Mouse (Mus musculus) cerebellum, postnatal 25 days (tissue): ENCODE data around the gene Olfr1341.
A peak's percentile ranks its signal among the peaks of the same experiment; 100 is the strongest.

Source experiments
- DNase-seq, 2 experiments: peaks; one replicate each; pipeline ENCODE4 v3.0.0; 2021; ENCODE audit warnings: mixed read lengths in 2 of 2

Olfr1341 gene

DNA sequence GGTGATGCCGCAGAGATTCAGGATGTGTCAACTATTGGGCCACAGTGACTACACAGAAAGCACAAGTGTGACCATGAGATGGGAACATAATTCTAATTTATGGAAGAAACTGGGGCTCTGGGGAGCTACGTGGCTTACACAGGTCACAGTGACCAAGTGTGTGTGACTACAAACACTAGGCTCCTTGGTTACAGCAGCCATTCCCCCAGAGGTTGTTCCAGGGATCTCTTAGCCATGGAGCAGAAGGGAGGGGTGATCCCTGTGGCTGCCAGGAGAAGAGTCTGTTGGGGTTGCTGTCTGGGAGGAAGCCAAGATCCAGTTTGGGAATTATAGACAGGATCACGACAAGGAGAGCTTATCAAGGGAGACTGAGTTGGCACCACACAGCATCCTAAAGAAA lies at the start of gene Olfr1341:
Gene Olfr1341, plus strand, starts transcription at position 301 of the 400 bp plus-strand sequence.
- DNase-seq: no peak

DNA sequence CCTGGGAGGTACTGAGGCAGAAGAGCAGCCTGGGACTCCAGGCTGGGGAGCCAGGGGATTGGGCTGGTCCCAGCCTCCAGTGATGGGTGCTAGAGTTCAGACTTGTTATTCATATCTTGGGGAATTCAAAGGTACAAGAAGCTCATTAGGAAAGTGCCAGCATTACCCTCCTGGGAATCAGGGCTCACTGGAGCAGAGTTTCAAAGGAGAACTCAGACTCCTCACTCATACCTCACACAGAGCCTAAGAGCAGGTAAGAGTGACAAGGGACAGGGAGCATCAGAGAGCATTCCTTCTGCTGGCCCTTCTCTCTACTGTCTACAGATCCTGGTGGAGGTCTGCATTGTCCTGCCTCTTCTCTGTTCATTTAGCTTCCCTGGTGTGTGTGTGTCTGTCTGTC lies 44.7 kb upstream of the Olfr1341 start, which contains the start of gene Olfr62:
Gene Olfr62, plus strand, starts transcription at position 301 of the 400 bp plus-strand sequence.
- no peak for DNase-seq

DNA sequence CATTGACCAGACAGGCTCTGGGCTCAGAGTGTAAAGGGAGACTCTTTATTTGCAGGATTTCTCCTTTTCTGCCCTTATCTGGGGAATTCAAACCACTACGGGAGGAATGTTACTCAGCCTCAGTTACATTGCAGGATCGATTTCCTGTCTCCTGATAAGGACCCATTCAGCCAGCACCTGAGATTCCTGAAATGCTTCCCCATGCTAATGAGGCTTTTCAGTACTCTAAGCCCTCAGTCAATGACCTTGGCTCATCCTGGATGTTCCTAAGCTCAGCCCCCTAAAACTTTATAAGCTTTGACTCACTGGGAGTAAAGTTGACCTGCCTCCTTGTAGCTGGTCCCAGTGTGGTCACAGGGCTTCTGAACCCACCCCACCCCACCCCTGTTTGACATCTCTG lies 16.2 kb upstream of the Olfr1341 start:
- no peak for DNase-seq

DNA sequence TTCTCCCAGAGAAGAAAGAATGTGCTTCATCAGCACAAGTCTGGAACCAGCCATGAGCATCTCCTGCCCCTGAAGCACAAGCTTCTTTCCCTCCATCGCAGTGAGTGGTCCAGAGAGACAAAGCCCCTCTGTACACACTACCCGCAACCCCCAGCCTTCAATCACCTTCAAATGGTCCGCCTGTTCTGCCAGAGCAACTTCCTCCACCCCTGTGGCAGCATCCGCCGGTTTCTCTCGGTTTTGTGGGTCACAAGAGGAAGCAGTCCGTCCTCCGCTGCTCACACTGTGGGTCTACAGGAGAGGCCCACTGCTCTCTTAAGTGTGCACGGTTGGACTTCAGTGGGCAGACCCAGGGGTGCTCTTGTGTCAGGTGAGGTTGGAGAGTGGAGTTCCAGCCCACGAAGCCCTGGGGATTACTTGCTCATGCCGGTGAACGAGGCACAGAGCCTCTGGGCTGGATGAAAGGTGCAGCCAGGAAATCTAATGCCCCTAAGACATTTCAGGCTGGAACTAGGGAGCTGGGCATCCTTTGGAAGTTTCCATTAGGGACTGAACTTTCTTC lies 10.8 kb upstream of the Olfr1341 start, which contains the start of gene Olfr1342:
Gene Olfr1342, minus strand, starts transcription at position 345 of the 562 bp plus-strand sequence.
- no peak for DNase-seq

DNA sequence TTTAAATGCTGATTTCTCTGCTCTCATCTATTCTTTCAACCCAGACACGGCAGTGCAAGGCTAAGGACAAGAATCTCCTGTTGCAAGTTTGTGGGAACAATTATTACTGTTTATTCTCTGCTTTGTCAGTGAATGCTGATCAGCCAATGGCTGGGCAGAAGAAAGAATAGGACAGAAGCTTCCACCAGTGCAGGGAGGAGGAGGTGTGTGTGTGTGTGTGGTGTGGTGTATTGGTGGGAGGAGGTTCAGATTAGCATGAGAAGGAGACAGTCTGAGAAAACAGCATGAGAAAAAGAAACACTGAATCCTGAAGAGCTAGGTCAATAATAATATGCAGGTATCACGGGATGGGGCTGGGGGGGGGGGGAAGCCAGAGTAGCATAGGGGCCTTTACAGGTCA lies 9.5 kb upstream of the Olfr1341 start:
- no peak for DNase-seq

DNA sequence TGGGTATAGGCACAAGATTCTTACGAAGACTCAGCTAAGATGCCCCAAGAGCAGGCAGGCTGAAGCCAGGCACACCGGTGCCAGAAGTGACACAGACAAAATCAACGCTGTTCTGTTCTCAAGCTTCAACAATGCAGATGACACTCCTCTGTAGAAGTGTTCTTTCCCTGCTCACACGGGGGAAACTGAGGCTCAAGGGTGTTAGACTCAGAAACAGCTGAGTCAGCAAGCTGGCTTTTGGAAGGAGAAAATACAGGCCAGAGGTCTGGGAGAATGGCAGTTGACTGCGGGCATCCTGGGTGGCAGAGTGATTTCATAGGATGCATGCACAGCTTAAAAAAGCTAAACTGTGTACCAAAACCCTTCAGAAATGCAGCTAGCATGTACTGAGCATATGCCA lies 4.8 kb downstream of the Olfr1341 start:
- DNase-seq: no peak

DNA sequence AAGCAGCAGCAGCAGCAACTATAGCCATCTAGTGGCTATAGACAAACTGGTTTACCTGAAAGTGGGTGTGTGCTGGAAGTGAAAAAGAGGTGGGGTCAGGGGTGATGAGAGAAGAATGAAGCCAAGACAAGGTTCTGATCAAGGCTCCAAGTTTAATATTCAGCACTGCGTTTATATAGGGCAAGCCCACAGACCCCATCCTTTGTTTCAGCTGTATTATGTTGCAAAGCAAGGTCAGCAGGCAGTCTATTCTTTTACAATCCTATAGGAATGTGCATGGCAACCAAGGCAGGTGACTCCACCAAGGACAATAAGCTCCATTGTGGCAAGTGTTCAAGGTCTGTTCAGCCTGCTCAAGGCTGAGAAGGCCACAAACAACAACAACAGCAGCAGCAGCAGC lies 8.3 kb downstream of the Olfr1341 start:
- DNase-seq: no peak

DNA sequence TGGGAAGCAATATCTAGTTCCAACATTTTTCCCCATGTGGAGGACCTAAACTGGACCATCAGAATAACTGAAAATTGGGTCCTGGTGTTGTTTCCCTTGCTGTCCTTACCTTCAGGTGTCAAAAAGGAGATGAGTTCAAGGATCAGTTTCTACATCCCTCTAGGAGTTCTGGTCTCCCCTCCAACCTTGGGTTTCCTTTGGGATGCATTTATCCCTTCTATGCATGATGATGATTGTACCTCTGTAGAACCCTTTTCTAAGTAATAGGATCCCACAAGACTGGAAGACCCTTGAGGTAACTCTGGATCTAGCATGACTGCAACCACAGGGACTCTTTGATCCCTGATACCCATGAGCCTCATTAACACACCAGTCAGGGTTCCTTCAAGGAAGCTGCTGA lies 16.5 kb downstream of the Olfr1341 start, which contains the start of gene Olfr1340:
Gene Olfr1340, plus strand, starts transcription at position 301 of the 400 bp plus-strand sequence.
- no peak for DNase-seq

DNA sequence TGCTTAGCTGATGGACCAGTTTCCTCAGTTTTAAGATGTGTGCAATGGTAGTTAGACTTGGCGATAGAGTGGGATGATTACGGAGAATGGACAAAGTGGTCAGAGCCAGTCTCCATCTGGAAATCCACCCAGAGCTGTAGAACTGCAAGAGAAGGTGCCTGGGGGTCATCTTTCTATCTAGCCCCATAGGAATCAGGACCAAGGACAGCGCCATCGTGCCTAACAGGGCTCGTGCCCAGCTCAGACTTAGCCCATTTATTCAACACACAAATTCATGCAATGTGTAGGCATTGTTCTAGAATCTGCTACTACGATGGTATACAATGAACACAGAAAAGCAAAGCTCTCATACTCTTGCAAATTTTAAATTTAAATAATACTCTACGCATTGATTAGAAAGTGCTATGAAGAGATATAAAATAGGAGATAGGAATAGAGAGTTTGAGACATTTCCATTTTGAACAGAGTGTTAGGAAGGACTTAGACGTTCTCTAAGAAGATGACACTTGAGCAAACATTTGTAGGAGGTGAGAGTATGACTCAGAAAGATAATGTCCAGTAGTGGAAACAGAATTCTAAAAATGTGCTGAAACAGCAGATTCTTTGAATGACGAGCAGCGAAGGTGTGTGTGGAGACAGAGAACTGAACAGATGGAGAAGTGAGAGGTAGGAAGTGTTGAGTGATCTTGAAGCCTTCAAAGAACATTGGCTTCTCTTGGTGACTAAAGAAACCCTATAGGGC lies 18.6 kb downstream of the Olfr1341 start:
- no peak for DNase-seq

DNA sequence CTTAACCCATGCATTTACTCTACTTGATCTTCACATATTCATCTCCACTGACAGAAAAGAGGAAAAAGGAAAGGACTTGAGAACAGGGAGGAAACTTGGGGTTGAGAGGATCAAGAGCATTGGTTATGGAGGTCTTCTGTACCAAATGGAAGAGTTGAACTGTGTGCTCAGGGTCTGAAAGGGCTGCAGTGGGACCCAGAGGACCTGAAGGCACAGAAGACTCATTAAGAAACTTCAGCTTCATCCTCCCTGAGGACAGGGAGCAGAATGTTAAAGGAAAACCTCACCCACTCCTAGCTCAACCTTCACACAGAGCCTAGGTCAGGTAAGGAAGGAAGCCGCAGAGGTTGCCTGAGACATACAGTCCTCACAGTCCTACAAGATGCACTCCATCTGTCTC lies 28.6 kb downstream of the Olfr1341 start, which contains the start of gene Olfr1339:
Gene Olfr1339, plus strand, starts transcription at position 301 of the 400 bp plus-strand sequence.
- DNase-seq: no peak

DNA sequence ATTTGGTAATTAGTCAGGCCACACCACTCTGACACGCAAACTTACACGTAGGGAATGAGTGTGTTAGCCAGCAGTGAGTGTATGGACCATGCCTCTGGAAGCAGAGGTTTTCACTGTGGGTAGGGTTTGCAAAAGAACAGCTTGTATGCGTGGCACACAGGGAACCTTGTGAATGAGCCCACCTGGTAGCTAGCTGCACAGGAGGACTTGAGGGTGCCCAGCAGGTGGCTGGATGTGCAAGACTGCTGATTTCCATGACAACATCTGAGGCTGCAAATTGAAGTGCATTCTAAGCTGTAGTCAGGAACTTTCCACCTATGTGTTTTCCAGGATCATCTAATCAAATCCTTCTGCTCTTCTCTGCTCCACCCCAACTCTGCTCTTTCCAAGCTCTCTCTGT lies 36.3 kb downstream of the Olfr1341 start:
- DNase-seq: no peak

DNA sequence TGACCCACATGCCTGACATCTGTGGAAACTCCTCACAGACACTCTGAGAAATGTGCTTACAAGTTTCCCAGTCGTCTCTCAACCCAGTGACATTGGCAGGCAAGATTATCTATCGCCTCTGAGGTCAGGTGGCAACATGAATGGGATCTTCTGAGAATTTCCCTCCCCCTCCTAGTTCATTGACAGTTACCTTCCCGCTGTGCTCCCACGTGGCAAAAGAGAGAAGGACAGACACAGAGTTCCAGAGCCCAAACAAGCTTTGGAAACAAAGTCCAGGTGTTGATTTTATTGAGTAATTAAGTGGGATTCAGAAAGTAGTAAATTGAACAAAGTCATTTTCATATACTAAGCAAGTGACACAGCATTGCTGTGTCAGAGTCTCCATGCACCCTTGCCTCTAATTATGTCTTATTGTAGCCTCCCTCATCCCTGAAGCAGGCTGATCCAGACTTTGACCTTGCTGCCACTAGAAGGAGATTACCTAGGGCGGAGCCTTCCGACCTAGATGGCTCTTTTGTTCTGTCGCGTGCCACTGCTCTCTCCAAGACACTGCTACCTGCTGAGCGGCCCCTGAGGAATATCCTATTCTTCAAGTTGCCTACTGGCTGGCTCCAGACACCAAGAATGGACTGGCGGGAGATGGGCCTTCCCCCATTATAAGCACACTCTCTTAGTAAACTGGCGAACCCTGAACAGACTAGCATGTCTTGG lies 37.8 kb downstream of the Olfr1341 start:
- no peak for DNase-seq

DNA sequence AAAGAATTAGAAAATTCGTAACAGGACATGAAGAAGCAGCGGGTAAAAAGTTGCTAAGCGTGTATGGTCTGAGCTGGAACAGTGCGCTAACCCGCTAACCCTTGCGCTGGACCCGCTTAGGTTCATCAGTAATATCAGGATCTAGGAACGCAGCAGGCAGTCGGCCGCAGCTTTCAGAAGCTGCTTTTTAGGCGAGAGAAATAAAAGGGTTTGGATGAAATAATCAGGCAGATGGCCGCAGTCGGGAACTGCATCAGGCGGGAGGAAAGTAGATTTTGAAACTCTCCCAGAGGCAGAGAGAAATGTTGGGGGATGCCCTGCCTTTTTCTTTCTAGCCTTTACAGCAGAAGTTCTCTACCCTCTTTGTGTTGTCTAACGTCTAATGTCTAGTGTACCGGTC lies 38.6 kb downstream of the Olfr1341 start:
- peak; percentile 19 to 44 for DNase-seq

DNA sequence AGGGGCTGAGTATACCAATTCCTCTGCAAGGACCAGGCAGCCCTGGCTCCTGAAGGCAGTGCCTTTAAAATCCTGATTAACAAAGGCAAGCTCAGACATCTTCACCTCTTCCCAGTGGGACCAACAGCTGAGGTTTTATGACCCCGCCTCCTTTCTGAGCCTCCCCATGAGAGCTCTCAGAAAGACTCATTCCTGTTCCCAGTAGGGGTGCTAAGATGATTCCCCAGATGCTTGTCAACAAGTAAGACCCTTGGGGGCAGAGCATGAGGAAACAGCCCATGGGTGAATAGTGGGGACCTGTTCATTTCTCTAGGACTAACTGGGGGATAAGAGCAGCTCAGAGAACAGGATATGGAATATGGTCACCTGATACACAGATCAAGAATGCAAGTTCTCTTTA lies 55.3 kb downstream of the Olfr1341 start, which contains the start of gene Olfr1338:
Gene Olfr1338, minus strand, starts transcription at position 101 of the 400 bp plus-strand sequence.
- no peak for DNase-seq
